Mouse (Mus musculus) layer of hippocampus, postnatal 36 days (tissue): ENCODE measurements around the gene Tnfrsf9. TPM values are rescaled to one million over a fixed set of nuclear protein-coding genes. Genes with fewer than 3 reads are reported as not detected.

Experiments
- DNase-seq, 2 experiments: peaks; one replicate each; pipeline ENCODE4 v3.0.0; 2022
- total RNA-seq, 2 experiments: library from RNA; stranded (reverse); gene quantifications; 2 replicates each; pipeline ENCODE4 v1.2.3; 2021

The Tnfrsf9 gene
- total RNA-seq, 2 experiments from 2014 or later = 0.61 to 1.00 TPM

GRCm38 (mm10) chr4:150896896-150897624, 17.3 kb upstream of the Tnfrsf9 start:
- no peak for DNase-seq

- DNase-seq = peak; percentile 47 to 63
Observed at GRCm38 (mm10) chr4:150898716-150899365, 15.5 kb upstream of the Tnfrsf9 start.

GRCm38 (mm10) chr4:150900486-150900885, 13.9 kb upstream of the Tnfrsf9 start:
- DNase-seq = no peak

DNA sequence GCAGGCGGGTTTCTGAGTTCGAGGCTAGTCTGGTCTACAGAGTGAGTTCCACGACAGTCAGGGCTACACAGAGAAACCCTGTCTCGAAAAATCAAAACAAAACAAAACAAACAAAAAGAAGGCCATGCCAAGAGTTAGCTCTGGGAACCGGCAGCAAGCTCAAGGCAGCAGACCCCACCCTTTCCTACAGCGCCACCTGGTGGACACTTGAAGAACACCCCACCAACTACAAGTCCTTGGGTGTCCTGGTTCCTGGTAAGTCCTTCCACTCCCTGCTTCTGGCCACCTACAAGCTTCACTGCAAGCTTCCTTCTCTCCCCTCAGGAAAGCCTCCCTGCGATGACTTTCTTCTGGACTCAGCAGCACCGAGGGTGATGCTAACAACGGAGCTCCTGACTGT, 12.7 kb upstream of the Tnfrsf9 start:
- peak; percentile 73 to 74 for DNase-seq

GRCm38 (mm10) chr4:150902062-150902461, 12.3 kb upstream of the Tnfrsf9 start:
- no peak for DNase-seq

GRCm38 (mm10) chr4:150903091-150903742, 11.1 kb upstream of the Tnfrsf9 start:
- no peak for DNase-seq

GRCm38 (mm10) chr4:150907099-150907498, 7.3 kb upstream of the Tnfrsf9 start:
- DNase-seq = no peak

DNA sequence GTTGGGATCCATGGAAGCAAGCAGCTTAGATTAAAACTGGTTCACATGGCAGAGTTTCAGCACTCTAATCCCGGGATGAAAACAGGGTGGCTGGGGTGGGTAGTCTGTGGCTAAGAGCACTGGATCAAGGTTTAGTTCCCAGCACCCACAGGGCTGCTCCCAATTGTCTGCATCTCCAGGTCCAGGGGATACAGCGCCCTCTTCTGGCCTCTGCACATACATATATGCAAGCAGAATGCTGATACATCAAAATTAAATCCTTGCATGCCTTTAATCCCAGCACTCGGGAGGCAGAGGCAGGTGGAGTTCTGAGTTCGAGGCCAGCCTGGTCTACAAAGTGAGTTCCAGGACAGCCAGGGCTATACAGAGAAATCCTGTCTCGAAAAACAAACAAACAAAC, 5.8 kb upstream of the Tnfrsf9 start:
- DNase-seq = peak in 1 of 2 experiments; percentile 26

- DNase-seq = peak; percentile 98 to 99
Observed at GRCm38 (mm10) chr4:150909451-150910156, 4.8 kb upstream of the Tnfrsf9 start.

DNA sequence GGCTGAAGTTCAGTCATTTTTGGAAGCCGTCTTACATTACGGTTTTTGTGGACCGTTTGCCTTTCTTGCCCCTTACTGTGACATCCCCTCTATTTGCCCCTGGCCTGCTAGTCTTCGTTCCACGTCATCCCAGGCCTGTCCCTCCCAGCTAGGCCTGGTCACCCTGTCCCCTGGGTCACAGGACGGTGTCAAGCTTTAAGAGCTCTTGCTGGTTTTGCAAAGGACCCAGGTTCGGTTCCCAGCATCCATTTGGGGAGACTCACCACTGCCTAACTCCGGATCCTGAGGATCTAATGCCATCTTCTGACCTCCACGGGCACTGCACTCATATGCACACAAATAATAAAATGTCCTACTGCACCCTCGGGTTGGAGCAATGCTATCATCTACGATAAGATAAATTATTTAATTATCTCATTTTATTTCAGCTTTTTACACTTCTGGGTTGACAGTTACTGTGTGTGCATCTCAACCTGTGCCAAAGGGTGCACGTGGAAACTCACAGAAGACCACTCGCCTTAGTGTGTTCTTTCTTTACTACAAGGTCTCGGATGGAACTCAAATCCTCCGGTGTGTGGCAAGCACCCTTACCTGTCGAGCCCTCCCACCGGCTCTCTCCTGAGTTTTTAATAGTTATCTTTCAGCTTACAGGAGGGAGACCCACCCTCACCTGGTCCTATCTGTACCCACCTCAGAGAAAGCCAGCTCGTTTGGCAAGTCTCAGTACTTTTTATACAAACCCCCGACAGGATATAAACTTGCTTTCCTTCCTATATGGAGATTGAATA, 4.0 kb upstream of the Tnfrsf9 start:
- DNase-seq = no peak

- DNase-seq = no peak
Observed at GRCm38 (mm10) chr4:150913743-150914142, 619 bp upstream of the Tnfrsf9 start.

DNA sequence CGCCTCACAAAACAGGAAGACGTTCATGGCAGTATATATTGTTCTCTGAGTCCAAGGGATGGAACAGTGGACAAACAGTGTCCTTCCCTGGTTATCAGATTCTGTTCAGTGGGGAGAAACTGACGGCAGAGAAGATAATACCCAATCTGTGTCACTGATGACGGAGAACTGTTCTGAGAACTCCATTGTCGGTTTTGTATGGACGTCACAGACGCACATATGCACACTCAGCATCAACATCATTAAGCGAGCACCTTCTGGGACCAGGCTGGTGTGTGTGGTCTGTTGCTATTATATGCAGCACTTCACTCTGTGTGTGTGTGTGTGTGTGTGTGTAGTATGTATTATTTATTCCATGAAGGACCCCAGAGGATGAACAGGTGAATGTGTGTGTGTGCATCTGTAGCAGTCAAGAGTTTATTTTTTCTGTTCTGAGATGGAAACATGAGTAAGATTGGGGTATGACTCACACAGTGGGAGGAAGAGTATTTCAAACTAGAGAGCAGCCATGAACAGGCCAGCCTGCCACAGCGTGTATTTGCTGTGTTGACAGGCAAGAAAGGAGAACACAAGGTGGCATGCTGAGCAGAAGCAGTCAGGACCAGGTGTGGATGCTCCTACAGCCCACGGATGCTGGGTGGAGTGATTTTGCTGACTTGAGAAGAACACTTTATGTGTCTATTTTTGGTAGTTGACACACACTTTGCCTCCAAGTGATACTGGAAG, 982 bp downstream of the Tnfrsf9 start:
- DNase-seq = no peak

DNA sequence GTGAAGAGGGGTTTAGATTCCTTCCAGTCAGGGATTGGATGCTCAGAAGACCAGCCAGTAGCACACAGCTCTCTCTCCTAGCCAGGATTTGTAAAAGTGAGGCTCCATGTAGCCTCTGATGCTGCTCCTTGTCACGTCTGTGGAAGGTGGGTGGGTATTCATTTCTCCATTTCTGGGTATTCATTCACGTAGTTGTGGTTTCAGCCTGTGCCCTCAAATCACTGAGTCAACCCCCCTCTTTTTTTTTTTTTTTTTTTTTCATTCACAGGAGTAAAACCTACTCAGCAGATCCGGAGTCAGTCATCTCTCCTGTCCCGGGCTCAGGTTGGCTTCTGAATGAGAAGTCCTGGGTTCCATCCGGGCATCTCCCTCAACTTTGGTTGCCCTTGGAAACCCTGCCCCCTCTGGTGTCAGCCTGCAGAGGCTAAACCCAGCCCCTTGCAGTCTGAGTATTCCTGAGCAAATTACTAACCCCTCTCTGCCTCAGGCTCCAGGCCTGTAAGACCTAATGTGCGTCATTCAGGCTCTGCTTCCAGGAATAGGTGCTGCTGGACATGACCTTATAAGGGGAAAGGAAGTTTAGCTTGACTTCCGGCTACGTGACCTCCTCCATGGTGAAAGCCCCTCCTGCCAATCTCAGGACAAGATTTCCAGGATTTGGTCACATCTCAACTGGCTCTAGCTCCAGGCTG, 3.1 kb downstream of the Tnfrsf9 start:
- no peak for DNase-seq

- no peak for DNase-seq
Observed at GRCm38 (mm10) chr4:150921206-150921605, 6.8 kb downstream of the Tnfrsf9 start.

GRCm38 (mm10) chr4:150924308-150924707, 9.9 kb downstream of the Tnfrsf9 start:
- DNase-seq = no peak

- DNase-seq = no peak
Observed at GRCm38 (mm10) chr4:150924936-150925335, 10.6 kb downstream of the Tnfrsf9 start.

- DNase-seq = no peak
Observed at GRCm38 (mm10) chr4:150925923-150926322, 11.6 kb downstream of the Tnfrsf9 start.

DNA sequence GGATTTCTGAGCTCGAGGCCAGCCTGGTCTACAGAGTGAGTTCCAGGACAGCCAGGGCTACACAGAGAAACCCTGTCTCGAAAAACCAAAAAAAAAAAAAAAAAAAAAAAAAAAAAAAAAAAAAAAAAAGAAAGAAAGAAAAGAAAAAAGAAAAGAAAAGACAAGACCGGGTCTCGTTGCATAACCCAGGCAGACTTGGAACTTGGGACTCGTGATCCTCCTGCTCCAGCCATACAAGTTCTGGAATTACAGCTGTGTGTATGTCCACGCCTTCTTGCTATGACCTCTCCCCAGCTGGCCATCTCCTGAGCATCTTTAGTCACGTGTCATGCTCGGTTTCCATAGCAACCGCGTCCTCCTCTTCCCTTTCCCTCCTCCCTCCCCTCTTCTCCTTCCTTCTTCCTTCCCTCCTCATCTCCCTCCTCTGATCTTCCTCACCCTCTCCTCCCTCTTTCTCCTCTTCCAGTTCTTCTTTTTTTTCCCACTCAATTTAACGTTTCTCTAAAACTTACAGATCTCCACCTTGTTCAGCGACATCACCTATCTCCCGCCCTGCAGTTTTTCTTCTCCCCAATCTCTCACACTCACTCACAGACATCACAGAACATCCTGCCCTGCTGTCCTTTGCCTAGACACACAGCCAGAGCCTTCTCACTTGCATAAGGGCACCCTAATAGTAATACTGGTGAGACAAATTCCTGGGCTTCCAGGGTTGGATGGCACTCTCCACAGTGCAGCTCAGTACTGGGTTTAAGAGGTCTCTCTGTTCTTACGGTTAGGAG, 12.8 kb downstream of the Tnfrsf9 start:
- DNase-seq = no peak

DNA sequence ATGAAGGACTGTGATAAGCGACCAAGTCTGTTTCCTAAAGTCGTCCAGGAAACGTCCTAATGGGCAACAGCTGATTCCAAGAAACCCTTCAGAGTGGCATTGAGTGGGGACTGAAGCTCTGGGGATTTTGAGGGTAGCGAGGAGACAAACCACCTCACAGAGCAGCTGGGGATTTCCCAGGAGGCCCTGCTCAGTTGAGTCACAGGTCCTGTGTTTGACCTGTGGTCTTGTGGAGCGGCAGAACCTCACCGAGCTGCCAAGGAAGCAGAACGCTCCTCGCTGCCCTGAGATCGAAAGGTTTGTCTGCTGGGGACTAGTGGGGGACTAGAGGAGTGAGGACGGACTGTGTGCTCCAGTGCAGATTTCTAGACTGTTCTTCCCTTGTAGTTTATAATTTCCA, 13.4 kb downstream of the Tnfrsf9 start:
- DNase-seq = no peak

GRCm38 (mm10) chr4:150933503-150933902, 19.1 kb downstream of the Tnfrsf9 start:
- no peak for DNase-seq
